ENCODE assay signal across 11 mouse cellular contexts in genomic region chr10:39449179-39449578, GRCm38 (mm10).
DNase-seq lines count a peak whose midpoint lies in the region; ATAC-seq and TF ChIP-seq lines count a peak whose summit lies in the region.
"Had no signal": no experiment of that assay in that cellular context is flagged by ENCODE, and none has a peak within 500 bp of the region (broad histone marks: within the 10 kb centered on the region; RNA-seq: fewer than 3 reads in every experiment).

No protein-coding gene starts in this region.

- no peak overlapping the region for H3K4me2 ChIP-seq in kidney, embryonic 16.5 days (replicated peaks; ENCODE audit: low read depth, low read length)
- H3K4me2 ChIP-seq in neural tube, embryonic 14.5 days (ENCODE audit: low read depth, low read length), result no peak overlapping the region
- H3K4me2 ChIP-seq in neural tube, embryonic 15.5 days, result no peak overlapping the region
- peak overlapping the region; percentile 15 for H3K4me2 ChIP-seq in myocyte (ENCODE audit: low read depth)

- DNase-seq in kidney, postnatal 4 days, result no peak
- no peak for DNase-seq in urinary bladder, adult 2 months (ENCODE audit: low spot score)
- DNase-seq: adrenal gland, postnatal 36 days; cerebellum, adult 11-12 months; kidney, adult 11 months; thymus, adult 18-20 months had no signal

- peaks cover 78% of the 10 kb centered on the region for H3K79me2 ChIP-seq in myocyte (ENCODE audit: control insufficient read depth, insufficient read depth)

- 0 out of 2 replicates have a peak overlapping the region, but pooled peaks have one; percentile 8 for H3K9ac ChIP-seq in kidney, embryonic 16.5 days (replicated peaks; ENCODE audit: low read length)
- no peak overlapping the region for H3K9ac ChIP-seq in neural tube, embryonic 14.5 days (replicated peaks; ENCODE audit: low read depth, low read length)
- no peak overlapping the region for H3K9ac ChIP-seq in neural tube, embryonic 15.5 days (replicated peaks)

- TF ChIP-seq POLR2A in myocyte (IDR thresholded peaks at IDR 0.05; ENCODE audit: insufficient read length, low read depth), result no peak

- H3K36me3 ChIP-seq in kidney, embryonic 16.5 days (ENCODE audit: insufficient read depth, low read length), result no peaks in the 10 kb centered on the region
- no peaks in the 10 kb centered on the region for H3K36me3 ChIP-seq in neural tube, embryonic 14.5 days (ENCODE audit: control insufficient read depth, insufficient read depth, low read length)
- H3K36me3 ChIP-seq in neural tube, embryonic 15.5 days, result no peaks in the 10 kb centered on the region
- no peaks in the 10 kb centered on the region for H3K36me3 ChIP-seq in myocyte (ENCODE audit: control insufficient read depth, insufficient read depth)

- H3K27ac ChIP-seq in kidney, embryonic 16.5 days (ENCODE audit: low read length), result peak overlapping the region; percentile 24; the same call in 1 of the 2 replicates
- peak overlapping the region; percentile 36; the same call in 1 of the 2 replicates for H3K27ac ChIP-seq in neural tube, embryonic 14.5 days (ENCODE audit: low read depth, low read length)
- H3K27ac ChIP-seq in neural tube, embryonic 15.5 days (replicated peaks), result no peak overlapping the region

- H3K27me3 ChIP-seq in kidney, embryonic 16.5 days (ENCODE audit: insufficient read depth, low read length), result no peaks in the 10 kb centered on the region
- H3K27me3 ChIP-seq in neural tube, embryonic 14.5 days (ENCODE audit: control insufficient read depth, insufficient read depth, low read length), result no peaks in the 10 kb centered on the region
- no peaks in the 10 kb centered on the region for H3K27me3 ChIP-seq in neural tube, embryonic 15.5 days (replicated peaks)
- H3K27me3 ChIP-seq in myocyte (ENCODE audit: control insufficient read depth, insufficient read depth, insufficient read length), result no peaks in the 10 kb centered on the region

- no peak overlapping the region for H3K4me3 ChIP-seq in kidney, embryonic 16.5 days (ENCODE audit: low read length)
- H3K4me3 ChIP-seq in neural tube, embryonic 14.5 days (ENCODE audit: low read depth, low read length), result no peak overlapping the region
- H3K4me3 ChIP-seq in neural tube, embryonic 15.5 days (replicated peaks), result no peak overlapping the region
- H3K4me3 ChIP-seq in myocyte, result no peak overlapping the region

- ATAC-seq in kidney, embryonic 16.5 days (ENCODE audit: low FRiP score, low TSS enrichment), result 0 out of 2 replicates have a peak, but pooled peaks have one; percentile 27
- no peak for ATAC-seq in neural tube, embryonic 14.5 days (ENCODE audit: low read depth)
- no peak for ATAC-seq in neural tube, embryonic 15.5 days (ENCODE audit: low FRiP score)
- ATAC-seq in granulocyte monocyte progenitor cell, adult 5-6 weeks (replicated peaks; ENCODE audit: poor library complexity, severe bottlenecking), result 0 out of 2 replicates have a peak, but pooled peaks have one; percentile 27

- no peak overlapping the region for H3ac ChIP-seq in myocyte (ENCODE audit: control insufficient read depth, insufficient read length)

- 52% methylated on average over 4 of the region's 4 CpGs for WGBS in kidney, embryonic 16.5 days
- 63% methylated on average over 4 of the region's 4 CpGs for WGBS in neural tube, embryonic 14.5 days
- 60% methylated on average over 4 of the region's 4 CpGs for WGBS in neural tube, embryonic 15.5 days

- H3K9me3 ChIP-seq in kidney, embryonic 16.5 days (ENCODE audit: low read length), result no peaks in the 10 kb centered on the region
- no peaks in the 10 kb centered on the region for H3K9me3 ChIP-seq in neural tube, embryonic 14.5 days (ENCODE audit: control insufficient read depth, low read length)
- no peaks in the 10 kb centered on the region for H3K9me3 ChIP-seq in neural tube, embryonic 15.5 days (replicated peaks)

- H3K4me1 ChIP-seq in kidney, embryonic 16.5 days (ENCODE audit: insufficient read depth, low read length), result peaks cover 41% of the 10 kb centered on the region
- peaks cover 30% of the 10 kb centered on the region for H3K4me1 ChIP-seq in neural tube, embryonic 14.5 days (ENCODE audit: control insufficient read depth, insufficient read depth, low read length)
- peaks cover 64% of the 10 kb centered on the region for H3K4me1 ChIP-seq in neural tube, embryonic 15.5 days

TF ChIP-seq in myocyte, 11 proteins besides CTCF, POLR2A, EP300 and RAD21:
- TF ChIP-seq REST (IDR thresholded peaks at IDR 0.05; ENCODE audit: insufficient read depth, insufficient read length) (no peak), USF1 (IDR thresholded peaks at IDR 0.05; ENCODE audit: low read depth) (no peak), TCF3 (IDR thresholded peaks at IDR 0.05; ENCODE audit: insufficient read length, low read depth) (no peak), MAX (IDR thresholded peaks at IDR 0.05; ENCODE audit: low read depth) (no peak), TCF12 (IDR thresholded peaks at IDR 0.05; ENCODE audit: insufficient read depth, poor library complexity, severe bottlenecking) (no peak), CEBPB (IDR thresholded peaks at IDR 0.05; ENCODE audit: insufficient read depth, poor library complexity, severe bottlenecking) (no peak), POLR2AphosphoS2 (IDR thresholded peaks at IDR 0.05; ENCODE audit: insufficient read length, low read depth) (no peak), MYOD1 (IDR thresholded peaks at IDR 0.05; ENCODE audit: control insufficient read depth in 1 of 3, insufficient read length in 2 of 3, low read depth in 2 of 3) (no peak), E2F4 (IDR thresholded peaks at IDR 0.05; ENCODE audit: insufficient read depth) (no peak), SRF (IDR thresholded peaks at IDR 0.05; ENCODE audit: control insufficient read depth, insufficient read length, low read depth) (no peak), MYOG (IDR thresholded peaks at IDR 0.05; ENCODE audit: control insufficient read depth in 1 of 3, insufficient read depth in 1 of 3, insufficient read length in 2 of 3, low read depth in 2 of 3) (no peak)
TF ChIP-seq in myocyte: peak in this region for 0.

Comparison
In these comparisons a context has a peak if more than half of its experiments do, and no peak if none do; other contexts are left out.
1. ATAC-seq: peak in kidney, embryonic 16.5 days (single experiment) and granulocyte monocyte progenitor cell, adult 5-6 weeks (single experiment); none in neural tube, embryonic 14.5 days (single experiment) and neural tube, embryonic 15.5 days (single experiment).